Mouse (Mus musculus): Measurements from ENCODE around the gene Cpsf4l.

DNA sequence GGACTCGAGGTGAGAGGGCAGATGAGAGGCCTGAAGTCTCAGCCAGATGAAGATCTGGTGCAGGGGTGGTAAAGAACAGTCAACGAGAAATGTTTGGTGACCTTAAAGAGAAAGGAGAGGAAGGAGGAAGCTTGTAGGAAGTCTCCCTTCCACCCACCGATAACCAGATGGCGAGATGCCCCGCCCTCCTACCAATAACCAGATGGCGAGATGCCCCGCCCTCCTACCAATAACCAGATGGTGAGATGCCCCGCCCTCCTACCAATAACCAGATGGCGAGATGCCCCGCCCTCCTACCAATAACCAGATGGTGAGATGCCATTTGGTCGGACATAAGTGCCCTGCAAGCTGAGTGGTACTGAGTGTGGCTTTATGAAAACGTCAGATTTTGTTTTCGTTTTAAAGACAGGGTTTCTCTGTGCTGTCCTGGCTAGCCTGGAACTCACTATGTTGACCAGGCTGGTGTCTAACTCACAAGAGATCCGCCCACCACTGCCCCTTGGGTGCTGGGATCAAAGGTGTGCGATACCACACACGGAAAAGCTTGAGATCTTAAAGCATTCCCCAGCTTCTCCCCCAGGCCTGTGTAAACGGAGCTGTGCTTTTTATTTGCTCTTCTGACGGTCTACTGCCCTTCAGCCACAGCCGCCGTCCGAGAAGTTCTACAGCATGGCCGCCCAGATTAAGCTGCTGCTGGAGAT is 58.5 kb downstream of the Cpsf4l start:
- TF ChIP-seq GATA1 (IDR thresholded peaks at IDR 0.05; ENCODE audit: borderline replicate concordance, low read length): no peak
- no peak for TF ChIP-seq FLI1 (IDR thresholded peaks at IDR 0.05; ENCODE audit: low read length)
